Mouse (Mus musculus) limb, embryonic 13.5 days (tissue): ENCODE results near the gene Grip2. TPM values are rescaled to one million over a fixed set of nuclear protein-coding genes. Genes with fewer than 3 reads are reported as not detected.
A peak's percentile ranks its signal among the peaks of the same experiment; 100 is the strongest.

Source experiments
- ATAC-seq: fragments of 200-750 bp; cut with Nextera tagmentation; 2 replicates; pipeline ENCODE4 v1.8.0; 2017; ENCODE audit warnings: low read depth, moderate number of reproducible peaks, moderate TSS enrichment; ENCODE audit not compliant: low FRiP score
- H3K27ac ChIP-seq: fragments of 300-500 bp; sonication (generic); 2 replicates; pipeline ENCODE4 v1.5.1; 2015; ENCODE audit warnings: inconsistent platforms, mild to moderate bottlenecking, moderate library complexity
- H3K27me3 ChIP-seq: fragments of 300-500 bp; sonication (generic); 2 replicates; pipeline ENCODE4 v1.6.1; 2015; ENCODE audit warnings: mild to moderate bottlenecking, inconsistent platforms
- H3K36me3 ChIP-seq: fragments of 300-500 bp; sonication (generic); 2 replicates; pipeline ENCODE4 v1.6.1; 2015; ENCODE audit warnings: inconsistent platforms, mild to moderate bottlenecking, moderate library complexity
- H3K4me1 ChIP-seq: fragments of 300-500 bp; sonication (generic); 2 replicates; pipeline ENCODE4 v1.6.1; 2015; ENCODE audit warnings: inconsistent platforms
- H3K4me2 ChIP-seq: fragments of 300-500 bp; sonication (generic); replicated peaks from 2 replicates; pipeline ENCODE4 v1.6.1; 2015; ENCODE audit warnings: inconsistent platforms, mild to moderate bottlenecking, moderate library complexity
- H3K4me3 ChIP-seq: fragments of 300-500 bp; sonication (generic); 2 replicates; pipeline ENCODE4 v1.5.1; 2015; ENCODE audit warnings: moderate library complexity, mild to moderate bottlenecking, inconsistent platforms
- H3K9ac ChIP-seq: fragments of 300-500 bp; sonication (generic); 2 replicates; pipeline ENCODE4 v1.6.1; 2015; ENCODE audit warnings: mild to moderate bottlenecking, inconsistent platforms
- H3K9me3 ChIP-seq: fragments of 300-500 bp; sonication (generic); 2 replicates; pipeline ENCODE4 v1.6.1; 2016; ENCODE audit warnings: inconsistent platforms
- WGBS: fragments of 180-500 bp; shearing (Covaris S2); methylation state at CpG from one replicate; pipeline ENCODE4 v1.1.7; 2015; 5-methylcytosine and 5-hydroxymethylcytosine counted together
- polyA plus RNA-seq: library from polyadenylated mRNA; unstranded; fragments of >200 nt; fragmentation: Nextera tagmentation; extraction: Ambion mirVana; gene quantifications from 2 replicates; pipeline ENCODE4 v1.2.1, GENCODE M21; 2015

The Grip2 gene
- polyA plus RNA-seq: 1.6 and 1.7 TPM in 2 replicates

DNA sequence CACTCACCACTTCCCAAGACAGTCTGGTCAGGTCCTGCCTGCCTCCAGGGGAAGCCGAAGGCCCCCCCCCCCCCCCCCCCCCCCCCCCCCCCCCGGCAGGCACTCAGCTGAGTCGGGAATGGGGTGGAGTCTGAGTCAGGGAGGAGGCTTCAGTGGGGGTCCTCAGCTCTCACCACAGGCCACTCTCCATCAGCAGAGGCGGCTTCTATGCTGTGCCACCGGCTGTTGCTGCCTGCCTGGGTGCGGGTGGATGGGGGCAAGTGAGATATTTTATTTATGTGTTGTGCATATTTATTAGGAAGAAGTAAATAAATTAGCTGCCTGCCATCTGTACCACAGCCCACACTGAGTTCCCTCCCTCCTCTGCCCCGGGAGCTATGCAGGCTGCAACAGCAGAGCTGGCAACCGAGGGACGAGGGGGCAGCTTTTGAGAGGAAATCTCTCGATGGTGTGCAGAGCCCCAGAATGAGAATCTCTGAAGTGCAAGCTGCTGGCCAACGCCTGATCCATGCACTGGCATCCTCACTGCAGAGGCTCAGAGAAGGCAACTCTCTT, at the start of gene Grip2:
Grip2 (minus strand) TSS at position 235 of the 555 bp plus-strand sequence.
- H3K4me2 ChIP-seq: no peak within 1 kb of the TSS
- ATAC-seq: no peak
- H3K4me1 ChIP-seq: no peaks in the 10 kb centered on the region
- 64% methylated on average over 9 of the region's 11 CpGs for WGBS
- no peaks in the 10 kb centered on the region for H3K9me3 ChIP-seq
- H3K36me3 ChIP-seq: no peaks in the 10 kb centered on the region
- no peak within 1 kb of the TSS for H3K4me3 ChIP-seq
- no peak within 1 kb of the TSS for H3K9ac ChIP-seq
- no peak within 1 kb of the TSS for H3K27ac ChIP-seq
- no peaks in the 10 kb centered on the region for H3K27me3 ChIP-seq

DNA sequence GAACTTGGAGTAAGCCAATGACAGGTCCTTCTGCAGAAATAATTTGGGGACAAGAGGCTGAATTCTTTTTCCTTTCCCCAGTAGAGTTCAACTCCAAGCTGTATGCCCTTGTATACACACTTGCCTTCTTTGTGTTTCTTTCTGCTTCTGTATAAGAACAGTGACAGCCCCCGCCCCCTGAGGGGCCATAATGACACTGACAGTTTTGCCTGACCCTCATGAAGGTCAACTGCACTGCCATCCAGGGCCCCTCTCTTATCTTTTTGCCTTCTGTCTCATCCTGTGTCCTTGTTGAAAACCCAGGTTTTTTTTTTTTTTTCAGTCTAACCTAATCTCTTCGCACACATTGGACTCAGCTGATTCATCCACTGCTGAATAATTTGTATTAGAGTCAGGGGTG, 45.7 kb upstream of the Grip2 start:
- H3K9me3 ChIP-seq: no peaks in the 10 kb centered on the region
- WGBS: 65% methylated on average over 2 of the region's 2 CpGs
- H3K27ac ChIP-seq: no peak overlapping the region
- no peak overlapping the region for H3K4me2 ChIP-seq
- H3K4me1 ChIP-seq: 0 out of 2 replicates have a peak, but pooled peaks cover 2% of the 10 kb centered on the region
- no peak overlapping the region for H3K4me3 ChIP-seq
- H3K36me3 ChIP-seq: no peaks in the 10 kb centered on the region
- ATAC-seq: no peak
- H3K9ac ChIP-seq: no peak overlapping the region
- H3K27me3 ChIP-seq: no peaks in the 10 kb centered on the region; the same call in 1 of the 2 replicates

DNA sequence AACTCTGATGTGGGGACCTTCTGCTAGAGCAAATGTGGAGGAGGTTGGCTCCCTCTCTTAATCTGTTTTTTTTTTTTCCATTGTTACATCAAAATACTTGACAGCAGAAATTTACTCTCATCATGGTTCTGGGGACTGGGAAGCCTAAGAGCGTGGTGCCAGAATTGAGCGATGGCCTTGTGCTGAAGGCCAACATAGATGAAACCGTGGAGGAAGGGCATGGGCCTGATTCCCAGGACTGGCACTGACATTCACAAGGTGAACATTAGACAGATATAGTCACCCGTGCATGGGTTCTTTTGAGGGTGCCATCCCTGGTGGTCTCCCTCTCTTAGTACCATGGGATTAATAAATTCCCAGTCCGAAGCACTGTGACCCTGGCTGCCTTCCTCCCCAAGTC, 41.0 kb upstream of the Grip2 start:
- no peak overlapping the region for H3K4me3 ChIP-seq
- no peaks in the 10 kb centered on the region for H3K36me3 ChIP-seq
- no peak for ATAC-seq
- no peak overlapping the region for H3K9ac ChIP-seq
- H3K9me3 ChIP-seq: no peaks in the 10 kb centered on the region
- no peaks in the 10 kb centered on the region; the same call in 1 of the 2 replicates for H3K27me3 ChIP-seq
- H3K4me2 ChIP-seq: no peak overlapping the region
- H3K4me1 ChIP-seq: no peaks in the 10 kb centered on the region
- no peak overlapping the region for H3K27ac ChIP-seq
- 85% methylated on average over 5 of the region's 5 CpGs for WGBS

DNA sequence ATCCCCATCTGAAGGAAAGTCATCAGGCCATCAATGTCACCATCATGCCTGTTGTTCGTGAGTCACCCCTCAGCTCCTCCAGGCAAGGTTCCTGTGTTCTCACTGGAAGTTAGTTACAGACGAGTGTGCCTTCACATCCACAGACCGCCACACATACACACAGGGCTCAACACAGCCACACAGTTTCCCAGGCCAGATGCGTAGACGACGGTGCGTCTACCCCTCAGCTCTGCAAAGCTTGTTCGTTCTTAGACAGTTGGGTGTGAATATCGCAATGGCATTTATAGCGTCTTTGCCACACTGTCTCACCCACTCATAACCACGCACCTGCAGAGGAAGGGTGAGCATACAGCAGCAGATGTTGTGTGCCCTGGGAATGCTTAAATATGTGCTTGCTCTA, 38.6 kb upstream of the Grip2 start:
- no peak for ATAC-seq
- Histone ChIP-seq H3K27ac (no peak overlapping the region), H3K36me3 (no peaks in the 10 kb centered on the region), H3K9ac (no peak overlapping the region), H3K27me3 (0 out of 2 replicates have a peak, but pooled peaks cover 2% of the 10 kb centered on the region), H3K9me3 (no peaks in the 10 kb centered on the region), H3K4me1 (no peaks in the 10 kb centered on the region), H3K4me3 (no peak overlapping the region), H3K4me2 (no peak overlapping the region)
- 78% methylated on average over 11 of the region's 11 CpGs for WGBS

DNA sequence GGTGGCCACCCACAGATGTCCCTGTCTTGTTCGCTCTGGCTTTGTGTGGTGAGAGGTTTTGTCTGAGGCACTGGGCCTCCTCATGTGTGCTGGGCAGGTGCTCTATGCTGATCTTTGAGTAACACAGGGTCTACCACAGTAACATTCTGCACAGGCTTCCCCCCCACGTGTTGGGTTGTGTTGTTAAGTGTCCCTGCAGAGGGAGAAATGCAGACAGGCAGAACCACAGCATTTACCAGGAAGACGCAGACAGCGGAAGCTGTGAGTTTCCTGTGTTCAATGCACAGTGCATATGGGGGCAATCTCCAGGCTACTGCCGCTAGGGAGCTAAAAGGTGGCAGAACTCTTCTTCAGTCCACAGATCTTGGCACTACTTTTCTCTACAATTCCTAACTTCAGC, 37.5 kb upstream of the Grip2 start:
- ATAC-seq: no peak
- Histone ChIP-seq H3K9ac (no peak overlapping the region), H3K4me3 (no peak overlapping the region), H3K36me3 (no peaks in the 10 kb centered on the region), H3K27me3 (0 out of 2 replicates have a peak, but pooled peaks cover 2% of the 10 kb centered on the region), H3K27ac (no peak overlapping the region), H3K4me2 (no peak overlapping the region), H3K9me3 (no peaks in the 10 kb centered on the region; the same call in 1 of the 2 replicates), H3K4me1 (no peaks in the 10 kb centered on the region)
- WGBS: 80% methylated on average over 5 of the region's 5 CpGs

DNA sequence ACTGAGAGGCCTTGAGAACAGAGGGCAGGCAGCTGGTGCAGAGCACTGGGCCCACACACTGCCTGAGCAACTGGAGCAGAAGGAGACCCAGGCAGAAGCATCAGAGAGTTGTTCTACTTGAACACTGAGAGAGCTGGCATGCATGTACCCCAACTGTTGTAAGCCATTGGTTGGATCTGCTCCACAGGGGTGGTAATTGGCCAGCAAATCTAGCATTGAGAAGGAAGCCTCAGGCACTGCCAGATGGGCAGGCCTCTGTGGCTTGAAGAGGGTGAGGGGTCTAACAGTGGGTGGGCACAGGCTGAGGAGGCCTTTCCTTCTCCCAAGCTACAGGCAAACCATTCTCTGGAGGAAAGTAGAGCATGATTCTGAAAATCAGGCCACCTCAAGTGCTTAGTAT, 35.8 kb upstream of the Grip2 start:
- ATAC-seq: no peak
- Histone ChIP-seq H3K9me3 (no peaks in the 10 kb centered on the region; the same call in 1 of the 2 replicates), H3K4me1 (no peaks in the 10 kb centered on the region), H3K4me3 (no peak overlapping the region), H3K9ac (no peak overlapping the region), H3K27ac (no peak overlapping the region), H3K4me2 (no peak overlapping the region), H3K27me3 (0 out of 2 replicates have a peak, but pooled peaks cover 2% of the 10 kb centered on the region), H3K36me3 (no peaks in the 10 kb centered on the region)

DNA sequence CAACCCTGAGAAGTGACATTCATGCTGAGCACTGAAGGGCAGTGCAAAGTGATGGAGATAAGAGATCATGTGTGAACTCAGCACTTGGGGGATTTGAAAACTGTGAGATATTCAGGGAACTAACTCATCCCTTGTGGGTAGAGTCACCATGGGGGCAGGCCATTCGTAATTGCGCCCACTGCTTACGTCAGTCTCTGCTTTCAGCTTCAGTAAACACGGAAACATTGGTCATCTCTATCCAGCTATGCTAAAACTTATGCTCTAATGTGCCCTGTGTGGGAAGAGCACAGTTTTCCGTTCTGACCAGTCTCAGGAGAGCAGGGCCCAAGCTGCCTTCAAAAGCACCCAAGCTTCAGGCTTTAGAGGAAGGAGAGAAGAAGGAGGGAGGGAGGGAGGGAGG, 31.3 kb upstream of the Grip2 start:
- Histone ChIP-seq H3K27me3 (peaks cover 9% of the 10 kb centered on the region; the same call in 1 of the 2 replicates), H3K4me2 (no peak overlapping the region), H3K36me3 (no peaks in the 10 kb centered on the region), H3K9me3 (no peaks in the 10 kb centered on the region; the same call in 1 of the 2 replicates), H3K4me3 (no peak overlapping the region), H3K27ac (no peak overlapping the region), H3K9ac (no peak overlapping the region), H3K4me1 (no peaks in the 10 kb centered on the region)
- no peak for ATAC-seq
- 74% methylated on average over 5 of the region's 5 CpGs for WGBS

DNA sequence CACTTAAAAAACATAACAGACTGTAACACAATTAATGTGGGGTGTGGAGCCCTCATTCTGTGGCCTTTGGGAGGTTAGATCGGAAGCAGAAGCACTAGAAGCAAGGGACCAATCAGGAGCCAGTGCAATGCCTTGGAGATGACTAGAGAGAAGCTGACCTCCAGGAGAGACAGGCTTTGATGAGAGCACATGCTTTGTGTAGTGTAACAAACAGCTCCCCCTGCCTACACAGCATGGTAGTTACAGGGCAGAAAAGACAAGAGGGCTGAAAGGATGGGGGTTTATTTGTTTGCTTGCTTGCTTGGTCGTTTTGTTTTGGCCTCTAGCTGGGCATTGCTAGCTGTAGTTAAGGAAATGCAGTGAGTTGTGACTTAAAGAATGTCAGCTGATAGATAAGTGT, 25.5 kb upstream of the Grip2 start:
- no peak overlapping the region for H3K9ac ChIP-seq
- no peaks in the 10 kb centered on the region for H3K9me3 ChIP-seq
- 5% methylated on average over 2 of the region's 2 CpGs for WGBS
- no peak overlapping the region for H3K4me2 ChIP-seq
- H3K27me3 ChIP-seq: peaks cover 7% of the 10 kb centered on the region; the same call in 1 of the 2 replicates
- no peak overlapping the region for H3K27ac ChIP-seq
- no peak overlapping the region for H3K4me3 ChIP-seq
- H3K36me3 ChIP-seq: no peaks in the 10 kb centered on the region
- H3K4me1 ChIP-seq: no peaks in the 10 kb centered on the region
- no peak for ATAC-seq

DNA sequence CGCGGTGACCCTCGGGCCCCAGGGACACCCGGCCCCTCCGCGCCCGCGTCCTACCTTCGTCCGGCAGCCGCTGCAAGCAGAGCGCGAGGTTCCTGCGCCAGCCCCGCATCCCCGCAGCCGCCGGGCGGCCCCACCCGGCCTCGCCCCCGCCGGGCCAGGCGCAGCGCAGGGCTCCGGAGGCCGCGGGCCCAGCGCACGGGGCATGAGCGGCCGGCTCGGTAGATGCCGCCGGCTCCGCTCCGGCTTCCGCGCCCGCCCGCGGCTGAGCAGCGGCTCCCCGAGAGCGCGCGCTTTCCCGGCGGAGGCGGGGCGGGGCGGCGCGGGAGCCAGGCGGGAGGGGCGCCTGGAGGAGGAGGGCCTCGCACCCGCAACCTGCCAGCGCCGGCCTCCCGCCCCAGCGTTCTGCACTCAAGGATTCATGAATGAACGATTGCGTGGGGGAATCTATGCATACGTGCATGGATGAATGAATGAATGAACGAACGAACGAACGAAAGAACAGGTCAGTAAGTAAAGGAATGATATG, 16.6 kb upstream of the Grip2 start:
- H3K36me3 ChIP-seq: no peaks in the 10 kb centered on the region
- ATAC-seq: no peak
- H3K4me2 ChIP-seq: peak overlapping the region; percentile 87
- WGBS: 4% methylated on average over 66 of the region's 69 CpGs
- peaks cover 83% of the 10 kb centered on the region for H3K27me3 ChIP-seq
- H3K4me3 ChIP-seq: peak overlapping the region; percentile 50
- no peak overlapping the region for H3K27ac ChIP-seq
- no peaks in the 10 kb centered on the region for H3K9me3 ChIP-seq
- peaks cover 14% of the 10 kb centered on the region for H3K4me1 ChIP-seq
- peak overlapping the region; percentile 50; the same call in 1 of the 2 replicates for H3K9ac ChIP-seq

DNA sequence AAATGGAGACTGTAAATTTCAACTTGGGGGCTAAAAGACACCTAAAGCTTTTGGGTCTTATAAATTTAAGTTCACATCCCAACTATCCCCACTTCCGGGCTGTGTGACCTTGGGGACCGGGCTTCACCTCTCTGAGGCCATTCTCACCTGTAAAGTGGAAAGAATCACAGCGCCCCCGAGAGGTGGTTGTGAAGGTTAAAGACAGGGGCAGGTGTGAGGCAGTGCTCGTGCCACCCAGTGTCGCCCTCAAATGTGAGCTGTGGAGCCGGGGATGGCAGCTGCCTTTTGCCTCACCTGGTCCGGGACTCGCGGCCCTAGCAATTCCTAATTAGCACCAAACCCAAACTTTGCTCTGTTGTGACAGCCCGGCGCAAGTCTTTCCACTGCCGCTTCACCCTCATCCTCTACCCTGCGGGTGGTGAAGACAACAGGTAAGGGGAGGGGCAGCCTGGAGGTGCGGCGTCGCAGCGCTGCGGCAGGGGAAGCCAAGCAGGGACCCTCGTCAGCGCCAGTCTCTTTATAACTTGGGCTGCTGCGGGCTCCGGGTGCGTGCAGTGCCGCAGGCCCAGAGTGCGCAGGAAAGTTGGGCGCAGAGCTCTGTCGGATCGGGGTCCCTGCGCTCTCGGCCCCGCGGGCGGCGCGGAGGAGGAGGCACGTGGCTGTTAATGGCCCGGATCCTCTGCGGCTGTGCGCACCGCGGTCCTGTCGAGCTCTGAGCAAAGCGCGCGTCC, 16.0 kb upstream of the Grip2 start:
- Histone ChIP-seq H3K9me3 (no peaks in the 10 kb centered on the region), H3K27ac (no peak overlapping the region), H3K4me1 (peaks cover 14% of the 10 kb centered on the region), H3K27me3 (peaks cover 84% of the 10 kb centered on the region), H3K4me2 (peak overlapping the region; percentile 87), H3K9ac (peak overlapping the region; percentile 50; the same call in 1 of the 2 replicates), H3K4me3 (peak overlapping the region; percentile 50), H3K36me3 (no peaks in the 10 kb centered on the region)
- 2% methylated on average over 45 of the region's 46 CpGs for WGBS
- ATAC-seq: no peak

DNA sequence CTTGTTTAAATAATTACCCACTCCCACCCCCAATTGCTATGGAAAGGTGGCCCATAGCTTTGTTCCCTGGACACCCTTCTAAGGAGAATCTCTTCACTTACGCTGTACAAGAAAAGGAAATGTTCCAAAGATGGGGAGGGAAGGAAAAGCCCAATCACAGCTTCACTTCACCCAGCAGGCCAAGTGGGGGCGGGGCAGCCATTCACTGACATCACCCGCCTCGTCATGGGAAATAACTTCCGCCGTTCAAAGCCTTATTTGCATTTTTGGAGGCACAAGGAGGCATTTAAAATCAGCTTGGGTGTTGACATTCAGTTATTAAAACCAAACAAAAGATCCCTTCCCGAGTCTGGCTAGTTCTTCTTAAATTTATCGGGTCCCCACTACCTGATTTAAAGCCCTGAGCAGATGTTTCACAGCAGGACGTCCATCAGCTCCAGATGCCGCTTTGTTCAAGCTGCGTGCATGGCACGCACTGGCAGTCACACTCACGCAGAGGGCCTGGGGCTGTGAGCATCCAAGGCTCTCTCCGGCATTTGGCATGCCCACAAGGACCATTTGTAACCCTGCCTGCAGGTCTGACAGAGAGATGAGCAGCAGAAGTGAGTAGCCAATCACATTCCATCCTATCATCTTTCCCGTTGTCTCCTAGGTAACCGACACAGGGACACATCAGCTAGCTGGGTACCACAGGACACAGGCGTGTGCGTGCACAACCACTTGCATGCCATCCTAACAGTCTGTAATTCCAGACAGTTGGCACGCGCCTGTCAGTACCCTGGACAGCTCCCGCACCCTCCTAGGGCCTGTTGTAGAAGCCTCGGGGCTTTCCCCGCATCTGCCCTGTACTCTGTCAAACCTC, 12.2 kb upstream of the Grip2 start:
- 5% methylated on average over 23 of the region's 23 CpGs for WGBS
- peaks cover 14% of the 10 kb centered on the region for H3K4me1 ChIP-seq
- ATAC-seq: no peak
- H3K27ac ChIP-seq: no peak overlapping the region
- H3K9me3 ChIP-seq: no peaks in the 10 kb centered on the region
- H3K9ac ChIP-seq: no peak overlapping the region
- peaks cover 59% of the 10 kb centered on the region for H3K27me3 ChIP-seq
- no peaks in the 10 kb centered on the region for H3K36me3 ChIP-seq
- no peak overlapping the region for H3K4me2 ChIP-seq
- no peak overlapping the region for H3K4me3 ChIP-seq
